Mouse (Mus musculus) heart, embryonic 10.5 days (tissue): Measurements from ENCODE around the gene Vti1a. TPM values are rescaled to one million over a fixed set of nuclear protein-coding genes. Genes with fewer than 3 reads are reported as not detected.

Experiments used
- DNase-seq: peaks from one replicate; pipeline ENCODE4 v3.0.0-alpha.2; 2017; ENCODE audit warnings: low spot score
- H3K27ac ChIP-seq: fragments of 300-500 bp; sonication (generic); 2 replicates; pipeline ENCODE4 v1.5.1; 2016; ENCODE audit warnings: mild to moderate bottlenecking
- H3K27me3 ChIP-seq: fragments of 300-500 bp; sonication (generic); 2 replicates; pipeline ENCODE4 v1.6.1; 2016; ENCODE audit warnings: mild to moderate bottlenecking; ENCODE audit not compliant: poor library complexity, insufficient read depth, severe bottlenecking
- H3K36me3 ChIP-seq: fragments of 300-500 bp; sonication (generic); 2 replicates; pipeline ENCODE4 v1.6.1; 2016; ENCODE audit warnings: mild to moderate bottlenecking, moderate library complexity
- H3K4me1 ChIP-seq: fragments of 300-500 bp; sonication (generic); 2 replicates; pipeline ENCODE4 v1.6.1; 2016; ENCODE audit warnings: mild to moderate bottlenecking
- H3K4me3 ChIP-seq: fragments of 300-500 bp; sonication (generic); 2 replicates; pipeline ENCODE4 v1.5.1; 2016; ENCODE audit warnings: mild to moderate bottlenecking, moderate library complexity
- H3K9me3 ChIP-seq: fragments of 300-500 bp; sonication (generic); 2 replicates; pipeline ENCODE4 v1.6.1; 2016; ENCODE audit warnings: mild to moderate bottlenecking, moderate library complexity
- WGBS: fragments of 180-500 bp; shearing (Covaris S2); methylation state at CpG from one replicate; pipeline ENCODE4 v1.1.7; 2016; 5-methylcytosine and 5-hydroxymethylcytosine counted together
- polyA plus RNA-seq: library from polyadenylated mRNA; unstranded; fragments of >200 nt; fragmentation: Nextera tagmentation; extraction: Ambion mirVana; gene quantifications from 2 replicates; pipeline ENCODE4 v1.2.1, GENCODE M21; 2016

The Vti1a gene
- polyA plus RNA-seq, 1 experiment from 2014 or later, result 26.5 TPM

DNA sequence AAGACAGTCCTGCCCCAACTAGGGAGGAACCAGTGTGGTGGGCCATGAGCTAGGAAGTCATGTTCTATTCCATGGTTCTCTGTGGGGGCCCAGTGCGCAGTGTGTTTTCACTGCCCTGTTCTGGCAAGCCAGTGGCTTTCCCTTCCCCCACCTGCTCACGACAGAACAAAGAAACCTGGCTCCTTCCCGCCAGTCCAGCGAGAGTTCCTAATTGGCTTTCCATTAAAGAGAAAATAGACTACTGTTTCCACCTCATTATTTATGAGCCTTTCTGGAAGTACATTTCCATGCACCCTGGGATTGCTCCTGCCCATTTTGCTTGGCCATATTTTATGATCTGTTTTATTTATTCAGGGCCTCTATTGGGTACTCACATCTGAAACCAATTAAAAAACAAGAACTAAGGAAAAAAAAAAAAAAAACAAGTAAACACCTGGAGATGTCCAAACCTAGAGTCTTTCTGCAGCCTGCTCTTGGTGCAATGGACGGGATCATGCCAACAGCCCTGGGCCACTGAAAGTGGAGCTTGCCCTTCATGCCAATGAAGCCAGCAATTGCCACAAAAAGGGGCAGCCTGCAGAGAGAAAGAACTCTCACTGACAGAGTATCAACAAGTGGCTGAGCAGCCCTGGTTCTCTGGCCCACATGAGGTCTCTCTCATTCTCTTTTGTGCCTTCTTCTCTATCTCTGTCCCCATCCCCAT lies 346.6 kb downstream of the Vti1a start:
- Histone ChIP-seq H3K9me3 (no peaks in the 10 kb centered on the region), H3K4me1 (no peaks in the 10 kb centered on the region), H3K4me3 (no peak overlapping the region), H3K27ac (0 out of 2 replicates have a peak overlapping the region, but pooled peaks have one; percentile 31), H3K27me3 (no peaks in the 10 kb centered on the region), H3K36me3 (no peaks in the 10 kb centered on the region)
- 52% methylated on average over 5 of the region's 5 CpGs for WGBS
- no peak for DNase-seq

DNA sequence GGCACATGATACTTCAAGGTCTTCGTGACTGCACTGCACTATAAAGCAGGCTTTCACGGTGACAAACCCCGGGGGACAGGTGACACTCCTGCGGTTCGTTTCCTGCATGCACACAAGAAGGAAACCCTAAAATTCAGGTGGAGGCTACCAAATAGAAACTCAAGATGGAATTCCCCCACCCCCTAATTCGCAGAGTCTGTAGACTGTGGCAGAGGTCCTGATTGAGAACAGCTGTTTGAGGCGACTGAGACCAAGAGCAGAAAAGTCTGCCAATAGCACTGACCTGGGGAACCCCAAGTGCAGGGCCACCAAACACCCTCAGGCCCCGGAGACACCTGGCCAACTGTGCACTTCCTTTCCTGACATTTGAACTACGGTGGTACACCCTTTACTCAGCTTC lies 351.7 kb downstream of the Vti1a start:
- DNase-seq, result no peak
- WGBS, result 79% methylated on average over 9 of the region's 9 CpGs
- H3K27ac ChIP-seq, result no peak overlapping the region

DNA sequence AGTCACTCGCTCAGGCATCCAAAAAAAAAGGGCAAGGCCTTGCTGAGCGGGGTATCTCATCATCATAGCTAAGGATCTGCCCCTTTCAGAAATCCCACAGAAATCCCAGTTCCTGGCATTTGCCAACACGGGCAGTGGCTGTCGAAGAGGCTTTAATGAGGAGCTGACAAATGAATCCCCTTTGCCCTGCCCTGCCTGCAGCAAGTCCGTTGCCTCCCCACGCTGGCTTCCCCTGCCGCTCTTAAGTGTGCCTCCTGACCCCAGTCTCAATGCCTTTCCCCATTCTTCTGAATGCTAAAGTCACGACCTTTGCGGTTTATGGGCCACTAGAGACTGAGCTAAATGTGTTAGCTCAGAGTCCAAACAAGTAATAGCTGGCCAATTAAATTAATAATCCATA lies 352.8 kb downstream of the Vti1a start:
- no peak overlapping the region for H3K27ac ChIP-seq
- no peak overlapping the region for H3K4me3 ChIP-seq
- H3K4me1 ChIP-seq, result 0 out of 2 replicates have a peak, but pooled peaks cover 3% of the 10 kb centered on the region
- no peak for DNase-seq
- H3K9me3 ChIP-seq, result no peaks in the 10 kb centered on the region
- WGBS, result 61% methylated on average over 9 of the region's 9 CpGs
- H3K27me3 ChIP-seq, result no peaks in the 10 kb centered on the region; the same call in 1 of the 2 replicates
- H3K36me3 ChIP-seq, result no peaks in the 10 kb centered on the region

More for the DNA sequence above, 351.7 kb downstream of the Vti1a start:
- Histone ChIP-seq H3K4me3 (no peak overlapping the region), H3K4me1 (0 out of 2 replicates have a peak, but pooled peaks cover 3% of the 10 kb centered on the region), H3K36me3 (no peaks in the 10 kb centered on the region), H3K9me3 (no peaks in the 10 kb centered on the region), H3K27me3 (no peaks in the 10 kb centered on the region; the same call in 1 of the 2 replicates)

Other genes with a start within 250 kb of the Vti1a start
- gene Gpam, start 189.1 kb upstream of the Vti1a start, polyA plus RNA-seq, result 12.8 and 14.9 TPM in 2 replicates
- gene Tectb, start 135.6 kb upstream of the Vti1a start, polyA plus RNA-seq, result 0.08 TPM in 1 of 2 replicates, not detected in the other
- gene Gucy2g, start 75.1 kb upstream of the Vti1a start, polyA plus RNA-seq, result 0.04 TPM in 1 of 2 replicates, not detected in the other
- gene Acsl5, start 64.4 kb upstream of the Vti1a start, polyA plus RNA-seq, result 33.7 and 42.3 TPM in 2 replicates
- 93.8 and 103 TPM in 2 replicates for gene Zdhhc6, start 263 bp upstream of the Vti1a start, polyA plus RNA-seq